Comparison of ENCODE assay signal across 8 mouse cellular contexts in genomic region chr1:20889677-20890403, GRCm38 (mm10). TPM values are rescaled to one million over a fixed set of nuclear protein-coding genes. Genes with fewer than 3 reads are reported as not detected.
A peak's percentile ranks its signal among the peaks of the same experiment; 100 is the strongest.
DNase-seq lines count a peak whose midpoint lies in the region; ATAC-seq lines count a peak whose summit lies in the region.

No protein-coding gene starts in this region.

- 0 out of 2 replicates have a peak, but pooled peaks cover 4% of the 10 kb centered on the region for H3K4me1 ChIP-seq in kidney, embryonic 14.5 days (ENCODE audit: control insufficient read depth, insufficient read depth, low read length)
- H3K4me1 ChIP-seq in brown adipose tissue, adult 24 weeks (ENCODE audit: control insufficient read depth, insufficient read depth, insufficient read length, low read length) = no peaks in the 10 kb centered on the region
- peaks cover 20% of the 10 kb centered on the region for H3K4me1 ChIP-seq in hindbrain, embryonic 10.5 days (replicated peaks)
- peaks cover 15% of the 10 kb centered on the region for H3K4me1 ChIP-seq in midbrain, embryonic 12.5 days

- ATAC-seq in kidney, embryonic 14.5 days (ENCODE audit: low FRiP score, low TSS enrichment) = peak; percentile 24
- peak; percentile 36; the same call in 1 of the 2 replicates for ATAC-seq in midbrain, embryonic 12.5 days (ENCODE audit: low FRiP score, low read depth)
- ATAC-seq in monocyte, adult 5-6 weeks (replicated peaks; ENCODE audit: insufficient number of reproducible peaks, low FRiP score, low TSS enrichment, poor library complexity, severe bottlenecking) = no peak

- 26% methylated on average over 16 of the region's 16 CpGs for WGBS in kidney, embryonic 14.5 days
- WGBS in hindbrain, embryonic 10.5 days = 25% methylated on average over 16 of the region's 16 CpGs
- WGBS in midbrain, embryonic 12.5 days = 21% methylated on average over 16 of the region's 16 CpGs

- no peak for DNase-seq in kidney, postnatal 25 days
- DNase-seq in hindbrain, embryonic 10.5 days (ENCODE audit: low spot score) = no peak
- no peak for DNase-seq in layer of hippocampus, adult 8-10 months (ENCODE audit: low spot score in 2 of 2)
- no peak for DNase-seq in right cerebral cortex, adult 18-20 months

- peak overlapping the region; percentile 67 for H3K4me3 ChIP-seq in kidney, embryonic 14.5 days (ENCODE audit: low read length)
- H3K4me3 ChIP-seq in brown adipose tissue, adult 24 weeks (ENCODE audit: insufficient read depth, low read depth, low read length) = peak overlapping the region; percentile 77
- peak overlapping the region; percentile 78 for H3K4me3 ChIP-seq in hindbrain, embryonic 10.5 days
- peak overlapping the region; percentile 73 for H3K4me3 ChIP-seq in midbrain, embryonic 12.5 days

- no peaks in the 10 kb centered on the region; the same call in 1 of the 2 replicates for H3K27me3 ChIP-seq in kidney, embryonic 14.5 days (ENCODE audit: control insufficient read depth, insufficient read depth, low read length)
- H3K27me3 ChIP-seq in hindbrain, embryonic 10.5 days (ENCODE audit: insufficient read depth, poor library complexity, severe bottlenecking) = peaks cover 9% of the 10 kb centered on the region; the same call in 1 of the 2 replicates
- H3K27me3 ChIP-seq in midbrain, embryonic 12.5 days = 0 out of 2 replicates have a peak, but pooled peaks cover 3% of the 10 kb centered on the region

- H3K36me3 ChIP-seq in kidney, embryonic 14.5 days (ENCODE audit: control insufficient read depth, insufficient read depth, low read length) = no peaks in the 10 kb centered on the region
- H3K36me3 ChIP-seq in hindbrain, embryonic 10.5 days = no peaks in the 10 kb centered on the region
- H3K36me3 ChIP-seq in midbrain, embryonic 12.5 days = no peaks in the 10 kb centered on the region

- no peaks in the 10 kb centered on the region for H3K9me3 ChIP-seq in kidney, embryonic 14.5 days (ENCODE audit: control insufficient read depth, low read length)
- no peaks in the 10 kb centered on the region for H3K9me3 ChIP-seq in hindbrain, embryonic 10.5 days
- no peaks in the 10 kb centered on the region for H3K9me3 ChIP-seq in midbrain, embryonic 12.5 days

- H3K27ac ChIP-seq in kidney, embryonic 14.5 days (ENCODE audit: low read depth, low read length) = no peak overlapping the region
- H3K27ac ChIP-seq in brown adipose tissue, adult 24 weeks (replicated peaks; ENCODE audit: low read depth, low read length) = no peak overlapping the region
- H3K27ac ChIP-seq in hindbrain, embryonic 10.5 days = peak overlapping the region; percentile 92
- H3K27ac ChIP-seq in midbrain, embryonic 12.5 days (replicated peaks) = peak overlapping the region; percentile 84

- H3K9ac ChIP-seq in kidney, embryonic 14.5 days (ENCODE audit: low read depth, low read length) = peak overlapping the region; percentile 60
- H3K9ac ChIP-seq in midbrain, embryonic 12.5 days (replicated peaks) = peak overlapping the region; percentile 75

- peak overlapping the region; percentile 93 for H3K4me2 ChIP-seq in kidney, embryonic 14.5 days (replicated peaks; ENCODE audit: low read depth, low read length)
- H3K4me2 ChIP-seq in midbrain, embryonic 12.5 days (replicated peaks) = peak overlapping the region; percentile 77

RNA-seq across cellular contexts. Expression of gene Paqr8, which starts 0.6 kb away (rescaled TPM):
- polyA plus RNA-seq in kidney, embryonic 14.5 days (2014; fragmentation: Nextera tagmentation; extraction: Ambion mirVana) = 2.5 and 5.1 TPM in 2 replicates
- polyA plus RNA-seq in brown adipose tissue, adult 24 weeks (2012; ENCODE audit: insufficient read depth, insufficient read length, missing spikeins) = 0.54 and 0.67 TPM in 2 replicates
- 6.5 and 8.4 TPM in 2 replicates for polyA plus RNA-seq in hindbrain, embryonic 10.5 days (2016; fragmentation: Nextera tagmentation; extraction: Ambion mirVana)
- 8.9 and 11.8 TPM in 2 replicates for polyA plus RNA-seq in midbrain, embryonic 12.5 days (2016; fragmentation: Nextera tagmentation; extraction: Ambion mirVana)
- 100 to 1,000 TPM; 111 to 158 (median 139) TPM for total RNA-seq in layer of hippocampus, adult 8-10 months (2022)
- 0.57 to 2.1 TPM (median 1.2 TPM) in 3 replicates for total RNA-seq in monocyte, adult 5-6 weeks (2017)

Comparison
In these comparisons a context has a peak if more than half of its experiments do, and no peak if none do; other contexts are left out.
1. H3K27ac ChIP-seq: peak in hindbrain, embryonic 10.5 days (single experiment) and midbrain, embryonic 12.5 days (single experiment); none in kidney, embryonic 14.5 days (single experiment) and brown adipose tissue, adult 24 weeks (single experiment).
2. Peak in every context shown above with its lines, with median percentiles within 50 percentile points of each other: H3K4me3 ChIP-seq.